Mouse (Mus musculus) activated CD4-positive, CD25-positive, alpha-beta regulatory T cell, adult 4 months (primary cell): Measurements from ENCODE around the gene Dnmt3l. TPM values are rescaled to one million over a fixed set of nuclear protein-coding genes. Genes with fewer than 3 reads are reported as not detected.
A peak's percentile ranks its signal among the peaks of the same experiment; 100 is the strongest.
"Not testable (repeated sequence)": the region's sequence is repeated elsewhere in the genome, so short reads cannot be mapped to it uniquely, and the experiment has no call there.

Experiments used
- ATAC-seq: one replicate; pipeline ENCODE4 v1.8.0; 2017
- polyA plus RNA-seq, 2 experiments: library from polyadenylated mRNA; unstranded; fragments of 100-300 nt; shearing (Covaris generic); gene quantifications; one replicate each; pipeline ENCODE4 v1.2.1; 2017

Dnmt3l gene
- polyA plus RNA-seq: not detected

DNA sequence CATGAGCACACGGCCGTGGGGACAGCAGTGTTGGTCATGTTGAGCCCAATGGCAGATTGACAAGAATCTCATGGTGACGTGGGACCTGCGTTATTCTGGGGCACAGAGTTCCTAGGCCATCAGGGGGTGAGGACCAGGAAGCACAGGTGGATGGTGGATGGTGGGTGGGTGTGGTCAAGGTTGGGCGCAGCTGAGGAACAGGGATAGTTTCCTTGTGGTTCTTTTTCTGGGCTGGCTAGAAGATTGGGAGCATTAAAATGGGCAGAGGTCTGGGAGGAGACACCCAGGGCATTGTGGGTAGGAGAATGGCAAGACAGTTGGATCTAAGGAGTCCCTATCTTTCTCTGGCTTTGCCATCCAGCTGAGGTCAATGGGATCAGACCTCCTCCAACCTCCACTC lies at the start of gene Dnmt3l:
TSS of gene Dnmt3l (plus strand) at position 301 of the 400 bp plus-strand sequence.
- no peak for ATAC-seq

DNA sequence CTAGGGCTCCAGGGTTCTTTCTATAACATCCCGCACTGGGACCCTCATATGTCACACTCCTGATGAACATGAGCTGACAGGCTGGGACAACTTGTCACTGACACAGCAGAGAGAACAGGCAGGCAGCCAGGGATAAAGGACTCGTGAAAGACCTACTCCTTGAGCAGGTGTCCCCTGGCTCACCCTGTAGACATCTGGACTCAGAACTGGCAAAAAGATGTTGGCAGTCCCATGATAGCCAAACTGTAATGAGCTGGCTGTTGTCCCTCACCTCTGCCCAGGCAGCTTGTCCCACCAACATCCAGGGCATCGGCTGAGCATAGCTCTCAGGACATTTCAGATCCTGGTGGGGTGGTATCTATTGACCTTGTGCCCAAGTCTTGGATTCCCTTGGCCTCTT lies 46.1 kb upstream of the Dnmt3l start:
- no peak for ATAC-seq

DNA sequence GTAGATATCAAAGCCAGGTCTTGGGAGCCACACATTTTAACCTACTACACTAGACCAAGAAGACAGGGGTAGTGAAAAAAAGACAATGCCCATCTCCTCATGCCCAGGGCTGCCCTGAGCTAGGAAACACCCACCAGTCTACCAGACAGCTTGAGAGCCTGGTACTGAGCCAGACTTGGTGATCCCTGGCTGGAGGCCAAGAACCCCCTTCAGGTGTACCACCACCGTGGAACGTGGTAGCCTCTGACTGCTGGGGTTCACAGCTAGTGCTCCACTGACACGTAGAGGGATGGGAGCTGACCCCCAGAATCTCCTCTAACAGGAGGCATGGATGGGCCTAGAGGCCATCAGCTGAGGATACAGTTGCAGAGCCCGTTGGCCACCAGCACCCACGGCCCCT lies 41.5 kb upstream of the Dnmt3l start:
- ATAC-seq: no peak

DNA sequence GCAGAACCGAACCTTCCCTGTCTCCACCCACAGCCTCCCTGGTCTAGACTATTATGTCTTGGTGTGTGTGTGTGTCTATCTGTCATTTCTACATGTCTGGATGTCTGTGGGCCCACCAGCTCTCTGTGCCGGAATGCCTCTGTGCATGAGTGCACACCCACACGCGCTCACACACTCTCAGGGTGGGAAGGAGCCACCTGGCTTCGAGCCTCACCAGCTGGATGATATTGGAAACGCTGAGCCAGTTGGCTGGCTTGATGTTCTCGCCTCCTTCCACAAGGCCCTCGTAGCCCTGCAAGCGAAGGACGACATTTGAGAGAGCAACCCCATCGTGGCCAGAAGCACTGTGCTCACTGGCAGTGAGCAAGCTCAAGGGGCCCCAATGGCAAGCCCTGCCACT lies 40.0 kb upstream of the Dnmt3l start:
- no peak for ATAC-seq

DNA sequence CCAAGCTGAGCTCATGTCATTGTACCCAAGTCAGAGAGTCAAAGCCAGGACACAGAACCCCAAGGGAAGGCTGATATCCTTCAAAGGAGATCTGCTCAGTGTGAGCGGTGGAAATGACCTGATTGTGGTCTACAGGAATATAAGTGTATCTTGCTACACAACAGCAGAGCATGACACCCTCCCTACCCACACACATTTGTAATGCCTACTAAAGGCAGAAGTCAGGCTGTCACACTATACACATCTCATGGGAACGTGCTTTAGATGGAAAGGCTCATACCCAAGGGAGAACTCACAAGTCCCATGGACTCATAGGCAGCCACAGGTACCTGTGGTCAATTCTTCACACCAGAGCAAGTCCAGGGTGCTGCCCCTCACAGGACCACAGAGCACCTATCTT lies 39.4 kb upstream of the Dnmt3l start:
- ATAC-seq: no peak

DNA sequence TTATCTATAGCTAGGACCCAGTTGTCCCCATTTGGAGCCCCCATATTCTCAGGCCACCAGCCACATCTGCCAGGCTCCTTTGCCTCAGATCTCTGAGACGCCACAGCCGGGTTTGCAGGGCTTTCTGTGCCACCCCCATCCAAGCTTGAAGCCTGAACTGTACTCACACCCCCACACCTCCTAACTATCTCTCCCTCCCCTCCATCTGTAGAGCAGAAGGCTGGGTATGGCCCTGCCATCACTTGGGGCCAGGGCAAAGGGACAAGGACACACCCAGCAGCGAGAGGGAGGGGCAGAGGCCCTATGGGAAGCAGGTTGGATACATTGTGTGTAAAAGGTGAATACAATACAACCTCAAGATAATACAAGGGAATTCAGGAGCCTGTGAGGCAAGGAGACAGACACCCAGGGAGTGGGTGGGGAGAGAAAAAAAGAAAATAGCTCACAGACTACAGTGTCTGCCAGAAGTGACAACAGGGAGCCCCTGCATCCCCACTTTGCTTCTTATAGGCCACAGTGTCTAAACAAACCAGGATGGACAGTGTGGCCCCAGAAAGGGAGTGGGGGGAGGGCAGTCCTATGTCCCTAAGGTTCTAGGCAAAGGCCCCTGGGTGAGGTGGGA lies 37.2 kb upstream of the Dnmt3l start:
- no peak for ATAC-seq

DNA sequence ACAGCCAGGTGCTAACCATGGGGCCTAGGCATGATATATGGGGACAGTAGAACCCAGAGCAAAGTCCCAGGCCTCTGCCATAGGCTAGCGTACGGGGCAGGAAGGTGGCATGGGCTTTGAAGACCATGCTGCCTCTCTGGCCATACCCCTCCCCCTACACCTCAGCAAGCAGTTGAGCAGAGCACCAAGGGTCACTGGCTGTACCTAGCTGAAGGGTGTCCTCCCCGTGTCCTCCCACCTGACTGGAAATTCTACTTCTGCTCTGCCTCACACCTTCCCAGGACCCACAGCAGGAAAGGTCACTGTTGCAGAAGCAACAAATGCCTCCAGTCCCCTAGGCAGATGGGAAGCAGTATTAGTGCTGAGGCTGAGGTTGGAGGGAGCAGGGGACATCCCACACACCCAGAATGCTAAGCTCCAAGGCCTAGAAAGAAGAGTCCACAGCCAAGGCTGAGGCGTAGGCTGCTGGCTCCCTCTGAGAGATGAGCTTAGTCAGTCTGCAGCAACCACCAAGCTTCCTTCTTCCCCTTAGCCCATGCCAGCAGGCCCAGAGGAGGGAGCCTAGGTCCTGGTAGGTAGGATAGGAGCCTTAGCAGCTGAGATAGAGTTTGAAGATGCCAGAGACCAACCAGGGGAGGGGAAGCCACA lies 35.8 kb upstream of the Dnmt3l start:
- ATAC-seq: no peak

DNA sequence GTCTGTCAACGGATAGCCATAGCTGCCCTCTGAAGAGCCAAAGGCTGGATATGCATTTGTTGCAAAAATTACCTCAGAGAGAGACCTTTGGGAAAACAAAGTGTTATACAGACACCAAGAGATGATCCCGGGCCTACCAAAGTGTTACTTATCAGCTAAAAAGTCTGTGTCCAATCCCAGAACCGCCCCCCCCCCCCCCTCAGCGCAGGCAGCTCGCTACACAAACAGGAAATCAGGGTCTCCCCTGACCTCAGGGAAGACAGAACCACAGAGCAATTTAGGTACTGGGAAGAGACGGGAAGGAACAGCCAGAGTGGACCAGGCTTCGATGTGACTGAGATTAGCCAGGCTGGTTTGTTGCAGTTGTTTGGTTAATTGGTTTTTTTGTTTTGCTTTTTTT lies 34.5 kb upstream of the Dnmt3l start:
- ATAC-seq: no peak

DNA sequence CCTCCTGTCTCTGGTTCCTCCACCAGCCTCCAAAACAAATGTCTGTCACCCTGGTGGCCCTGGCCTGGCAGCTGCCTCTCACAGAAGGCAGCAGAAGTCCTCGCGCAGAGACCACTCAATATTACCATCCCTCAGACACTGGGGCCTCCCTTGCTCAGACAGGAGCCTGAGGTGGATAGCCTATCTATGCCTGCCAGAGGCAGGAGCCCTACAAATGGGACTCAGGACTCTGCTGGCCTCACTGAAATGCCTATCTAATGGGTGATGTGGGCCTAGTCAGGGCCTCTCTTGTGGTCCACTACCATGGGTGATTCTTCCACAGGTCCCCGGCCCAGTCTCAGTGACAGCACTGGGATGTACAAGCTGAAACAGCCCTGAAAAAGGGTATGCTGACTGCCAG lies 33.6 kb upstream of the Dnmt3l start:
- no peak for ATAC-seq

DNA sequence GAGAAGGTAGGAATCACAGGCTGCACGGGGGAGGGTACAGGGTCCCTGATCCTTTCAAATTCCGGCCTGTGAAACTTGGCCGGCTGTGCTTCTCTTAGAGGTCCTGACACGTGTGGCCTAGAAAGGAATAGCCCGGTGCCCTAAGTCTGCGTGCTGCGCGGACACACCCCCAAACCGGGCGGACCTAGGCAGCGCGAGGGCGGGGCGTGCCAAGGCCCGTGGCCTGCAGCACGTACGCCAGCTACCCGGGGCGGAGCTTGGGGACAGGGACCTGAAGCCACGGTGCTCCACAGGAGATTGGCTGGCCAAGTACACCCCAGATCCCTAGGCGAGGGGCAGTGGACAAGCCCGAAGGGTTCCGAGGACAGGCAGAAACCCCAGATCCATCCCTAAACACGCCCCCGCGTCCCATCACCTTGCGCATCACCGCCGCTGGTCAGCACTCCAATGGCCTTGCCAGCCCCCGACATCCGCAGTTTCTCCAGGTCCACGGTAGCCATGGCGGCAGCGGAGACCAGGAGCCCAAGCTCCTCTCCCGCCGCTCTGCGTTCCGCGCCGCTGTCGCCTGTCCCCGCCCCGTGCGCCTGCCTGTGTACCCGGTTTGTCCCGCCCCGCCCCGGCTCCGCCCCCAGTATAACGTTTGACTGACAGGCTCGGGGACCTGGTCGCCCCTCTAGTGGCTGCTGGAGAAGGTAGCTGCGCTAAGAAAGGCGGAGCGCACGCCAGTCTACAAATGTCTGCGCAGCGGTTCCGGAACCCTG lies 32.4 kb upstream of the Dnmt3l start:
- peak; percentile 87 for ATAC-seq

DNA sequence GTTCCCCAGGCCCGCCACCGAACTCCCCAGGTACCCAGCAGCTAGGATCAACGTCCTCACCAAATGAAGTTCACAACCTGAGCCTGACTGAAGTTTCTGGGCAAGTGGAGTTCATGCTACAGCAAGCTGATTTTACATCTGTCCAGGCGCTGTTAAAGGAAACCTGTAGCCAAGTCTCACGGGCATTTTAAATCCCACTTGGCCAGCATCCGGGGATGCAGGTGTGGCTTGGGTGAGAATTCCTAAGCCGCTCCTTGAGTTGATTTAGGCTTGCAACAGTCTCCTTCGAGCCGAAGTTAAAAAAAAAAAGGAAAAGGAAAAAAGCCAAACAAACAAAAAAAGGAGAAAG lies 31.8 kb upstream of the Dnmt3l start, which contains the start of gene Pfkl:
TSS of gene Pfkl (minus strand) at position 139 of the 349 bp plus-strand sequence.
- peak; percentile 9 for ATAC-seq

DNA sequence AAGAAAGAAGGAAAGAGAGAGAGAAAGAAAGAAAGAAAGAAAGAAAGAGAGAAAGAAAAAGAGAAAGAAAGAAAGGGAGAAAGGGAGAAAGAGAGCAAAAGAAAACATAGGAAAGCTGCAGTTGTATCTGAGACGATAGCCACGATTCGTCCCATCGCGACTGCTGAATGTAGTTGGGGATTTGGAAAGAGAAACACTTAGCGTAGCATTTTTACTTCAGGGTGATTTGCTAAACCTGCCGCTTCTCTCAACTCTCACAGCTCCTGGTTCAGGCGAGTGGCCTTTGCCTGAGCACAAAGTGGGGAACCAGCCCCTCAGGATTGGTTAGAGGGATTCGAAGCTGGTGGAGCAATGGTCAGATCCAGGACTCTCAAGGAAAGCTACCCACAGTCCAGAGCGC lies 31.4 kb upstream of the Dnmt3l start:
- no peak for ATAC-seq

DNA sequence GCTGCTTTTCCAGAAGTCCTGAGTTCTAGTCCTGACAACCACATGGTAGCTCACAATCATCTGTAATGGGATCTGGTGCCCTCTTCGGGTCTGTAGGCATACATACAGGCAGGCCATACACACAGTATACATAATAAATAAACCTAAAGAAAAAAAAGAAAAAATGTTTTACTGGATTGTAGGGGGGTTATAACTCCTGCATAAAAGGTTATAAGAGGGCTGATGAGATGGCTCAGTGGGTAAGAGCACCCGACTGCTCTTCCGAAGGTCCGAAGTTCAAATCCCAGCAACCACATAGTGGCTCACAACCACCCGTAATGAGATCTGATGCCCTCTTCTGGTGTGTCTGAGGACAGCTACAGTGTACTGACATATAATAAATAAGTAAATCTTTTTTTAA lies 30.6 kb upstream of the Dnmt3l start:
- ATAC-seq: not testable (repeated sequence)

DNA sequence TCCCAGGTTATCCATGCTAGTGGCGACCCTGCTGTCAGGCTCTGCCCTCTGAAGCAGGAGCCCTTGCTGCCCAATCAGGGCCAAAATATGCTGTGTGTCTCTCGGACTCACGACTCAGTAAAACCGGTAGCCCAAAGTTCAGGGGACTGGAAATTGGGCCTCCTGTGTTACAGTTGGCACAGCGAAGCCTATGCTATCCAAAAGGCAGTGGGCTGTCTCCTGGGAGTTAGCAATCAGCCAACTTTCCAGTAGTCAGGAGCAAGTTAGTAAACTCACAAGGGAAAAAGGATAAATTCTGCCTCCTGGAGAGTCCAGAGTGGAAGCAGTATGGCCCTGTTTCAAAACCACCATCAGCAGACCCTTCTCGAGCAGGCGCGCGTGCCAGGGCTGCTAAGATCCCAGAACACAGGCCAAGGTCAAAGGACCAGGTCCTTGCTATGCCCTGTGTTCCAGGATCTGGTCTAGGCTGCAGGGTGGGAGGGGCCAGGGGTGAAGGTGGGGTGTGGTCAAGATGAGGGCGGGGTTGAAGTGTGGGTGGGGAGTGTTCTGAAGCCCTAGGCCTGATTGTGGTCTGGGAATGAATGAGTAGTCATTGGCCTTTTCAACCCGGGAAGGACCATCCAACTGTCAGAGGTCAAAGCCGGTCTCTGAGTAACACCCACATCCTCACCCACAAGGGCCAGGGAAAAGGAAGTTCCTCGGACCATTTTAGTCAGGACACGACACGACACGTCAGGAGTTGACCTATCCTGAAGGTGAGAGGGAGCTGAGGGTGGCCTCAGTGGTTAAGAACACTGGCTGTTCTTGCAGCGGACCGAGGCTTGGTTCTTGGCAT lies 28.9 kb upstream of the Dnmt3l start:
- no peak for ATAC-seq

DNA sequence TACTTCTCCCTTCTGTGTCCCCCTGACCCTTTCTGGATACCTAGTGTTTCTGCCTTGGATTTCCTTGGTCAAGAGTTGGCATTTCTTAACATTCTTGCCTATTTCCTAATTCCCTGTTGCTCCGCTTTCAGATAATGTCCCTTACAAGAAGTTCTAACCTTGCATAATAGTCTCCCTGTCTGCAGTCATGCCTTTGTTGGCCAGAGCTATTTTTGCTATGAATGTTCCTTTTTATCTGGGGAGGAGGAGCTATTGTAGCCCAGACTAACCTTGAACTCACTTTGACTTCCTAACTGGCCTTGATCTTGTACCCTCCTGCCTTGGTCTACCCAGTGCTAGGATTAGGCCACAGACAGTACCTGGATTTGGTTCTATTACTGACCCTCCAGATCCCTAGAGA lies 26.3 kb upstream of the Dnmt3l start:
- ATAC-seq: no peak

DNA sequence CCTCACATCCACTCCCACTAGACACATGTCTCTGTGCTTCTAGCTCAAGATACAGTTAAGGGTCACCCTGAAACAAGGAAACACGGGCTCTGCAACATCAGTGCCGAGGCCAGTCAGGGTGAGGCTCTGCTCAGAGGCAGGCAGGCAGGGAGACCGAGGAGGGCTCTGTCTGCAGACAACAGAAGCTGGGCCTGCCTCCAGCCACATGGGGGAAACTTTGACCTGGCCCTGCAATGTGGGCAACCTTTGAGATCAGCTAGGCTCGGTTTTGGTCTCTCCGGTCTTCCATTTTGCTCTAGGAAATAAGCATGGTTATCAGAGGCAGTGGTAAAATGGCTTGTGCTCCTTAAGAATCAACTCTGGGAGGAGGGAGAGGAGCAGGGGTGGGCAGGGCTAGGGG lies 25.4 kb upstream of the Dnmt3l start:
- ATAC-seq: no peak

DNA sequence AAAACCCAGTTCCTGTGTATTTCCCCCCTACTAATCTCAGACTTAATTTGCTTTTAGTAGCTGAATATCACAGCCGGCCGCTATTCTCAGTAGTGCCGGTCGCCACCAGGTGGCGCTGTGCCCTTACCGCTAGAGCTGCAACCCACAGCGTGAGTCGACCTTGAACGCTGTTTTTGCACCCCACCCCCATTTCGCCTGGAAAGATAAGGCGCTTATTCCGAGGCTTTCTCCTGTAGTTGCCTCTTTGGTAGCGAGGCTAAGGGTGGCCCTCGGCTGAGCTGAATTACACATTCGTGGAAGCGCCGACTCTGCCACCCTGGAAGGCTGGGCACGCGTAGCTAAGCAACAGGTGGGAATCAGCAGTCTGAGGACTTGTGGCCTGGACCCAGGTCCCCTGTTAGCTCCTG lies 22.9 kb upstream of the Dnmt3l start:
- ATAC-seq: peak; percentile 90

DNA sequence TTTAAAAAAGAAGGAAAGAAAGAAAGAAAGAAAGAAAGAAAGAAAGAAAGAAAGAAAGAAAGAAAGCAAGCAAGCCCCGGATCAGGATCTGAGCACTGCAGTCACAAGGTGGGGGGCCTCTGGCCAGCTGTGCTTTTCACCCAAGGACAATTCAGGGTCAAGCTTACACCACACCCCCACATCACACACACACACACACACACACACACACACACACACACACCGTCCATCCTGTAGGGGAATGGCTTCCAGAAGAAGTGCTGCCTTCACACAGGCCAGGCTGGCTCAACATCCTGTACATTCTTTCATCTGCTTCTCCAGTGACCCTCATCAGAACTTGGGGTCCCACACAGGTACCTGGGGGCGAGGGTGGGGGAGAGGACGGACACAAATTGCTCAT lies 22.5 kb upstream of the Dnmt3l start:
- no peak for ATAC-seq

DNA sequence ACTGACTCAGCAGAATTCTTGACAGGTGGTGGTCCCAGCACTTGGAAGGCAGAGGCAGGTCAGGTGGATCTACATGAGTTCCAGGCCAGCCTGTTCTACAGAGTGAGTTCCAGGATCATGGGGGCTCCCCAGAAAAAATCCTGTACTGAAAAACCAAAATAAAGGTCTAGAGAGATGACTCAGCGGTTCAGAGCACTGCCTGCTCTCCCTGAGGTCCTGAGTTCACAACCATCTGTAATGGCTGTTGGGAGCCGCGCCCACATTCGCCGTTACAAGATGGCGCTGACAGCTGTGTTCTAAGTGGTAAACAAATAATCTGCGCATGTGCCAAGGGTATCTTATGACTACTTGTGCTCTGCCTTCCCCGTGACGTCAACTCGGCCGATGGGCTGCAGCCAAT lies 21.8 kb upstream of the Dnmt3l start:
- not testable (repeated sequence) for ATAC-seq

DNA sequence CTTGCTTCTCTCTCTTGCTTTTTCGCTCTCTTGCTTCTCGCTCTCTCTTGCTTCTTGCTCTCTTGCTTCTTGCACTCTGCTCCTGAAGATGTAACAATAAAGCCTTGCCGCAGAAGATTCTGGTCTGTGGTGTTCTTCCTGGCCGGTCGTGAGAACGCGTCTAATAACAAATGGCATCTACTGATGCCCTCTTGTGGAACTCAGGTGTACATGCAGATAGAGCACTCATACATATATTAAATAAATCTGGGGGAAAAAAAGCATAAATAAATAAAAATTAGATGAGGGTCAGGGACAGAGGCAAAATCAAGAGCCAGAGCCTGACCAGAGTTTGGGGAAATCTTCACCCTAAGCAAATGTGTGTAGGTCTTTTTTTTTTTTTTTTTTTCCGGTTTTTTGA lies 16.3 kb upstream of the Dnmt3l start:
- ATAC-seq: not testable (repeated sequence)

DNA sequence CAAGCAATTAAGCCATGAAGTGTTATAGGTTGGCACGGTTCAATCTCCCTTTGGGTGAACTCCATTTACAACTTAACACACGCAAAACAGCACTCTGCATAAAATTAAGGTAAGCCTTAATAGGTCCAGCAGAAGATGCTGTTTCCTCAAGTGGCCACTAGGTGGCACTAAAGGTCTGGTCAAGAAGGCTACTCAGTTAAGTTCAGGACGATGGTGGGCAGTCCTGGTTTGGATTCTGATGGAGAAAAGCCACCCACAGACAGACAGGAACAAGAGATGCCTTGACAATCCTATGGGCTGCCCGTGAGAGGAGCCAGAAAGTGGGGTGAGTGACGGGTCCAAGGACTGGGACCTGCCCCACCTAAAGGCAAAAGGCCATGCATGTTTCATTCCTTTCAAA lies 13.6 kb upstream of the Dnmt3l start:
- ATAC-seq: peak; percentile 73

DNA sequence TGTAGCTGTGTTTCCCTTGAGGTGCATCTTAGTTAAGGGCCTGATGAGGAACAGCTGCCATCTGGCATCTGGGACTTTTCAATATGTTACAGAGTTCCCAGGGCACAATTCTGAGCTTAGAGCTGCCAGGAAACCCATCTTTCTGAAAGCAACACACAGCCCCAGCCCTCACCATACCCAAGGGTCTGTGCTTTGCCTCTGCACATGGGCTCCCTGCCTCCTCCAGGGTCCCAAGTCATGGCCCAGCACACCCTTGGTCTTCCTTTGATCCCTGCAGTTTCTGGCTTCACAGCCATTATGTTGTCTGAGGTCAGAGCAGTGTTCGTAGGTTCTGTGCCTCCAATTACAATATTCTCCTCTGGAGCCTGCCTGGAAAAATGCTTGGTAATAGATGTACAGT lies 12.7 kb upstream of the Dnmt3l start:
- no peak for ATAC-seq

DNA sequence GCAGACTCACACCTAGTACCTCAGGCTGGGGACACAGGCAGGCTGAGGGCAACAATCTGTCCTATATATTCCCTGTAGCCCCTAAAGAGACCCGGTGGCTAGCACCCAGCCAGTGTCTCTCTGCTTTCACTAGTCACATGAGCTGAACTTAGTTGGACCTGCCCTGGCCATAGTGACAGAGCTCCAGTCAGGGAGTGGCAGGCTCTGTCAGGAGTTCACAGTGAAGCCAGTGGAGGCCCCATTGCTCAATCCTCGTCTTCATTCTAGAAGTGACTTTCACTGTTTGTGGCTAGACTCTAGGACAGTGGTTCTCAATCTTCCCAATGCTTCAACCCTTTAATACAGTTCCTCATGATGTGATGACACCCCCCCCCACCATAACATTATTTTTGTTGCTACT lies 9.8 kb upstream of the Dnmt3l start:
- ATAC-seq: no peak
